Mouse (Mus musculus) small intestine, adult 2 months (tissue): Measurements from ENCODE around the gene Rsph14.

Experiments
- CTCF ChIP-seq: fragments of 200-500 bp; IDR thresholded peaks from 2 replicates; pipeline ENCODE4 v1.5.1; 2012; ENCODE audit warnings: low read depth, mild to moderate bottlenecking, control low read depth, inconsistent platforms, low read length, moderate library complexity, mixed read lengths; ENCODE audit not compliant: insufficient replicate concordance, insufficient read length; ENCODE audit errors: extremely low read depth
- POLR2A ChIP-seq: fragments of 200-500 bp; IDR thresholded peaks from 2 replicates; pipeline ENCODE4 v1.6.1; 2012; ENCODE audit warnings: low read depth, mild to moderate bottlenecking, control low read depth, inconsistent platforms, low read length, moderate library complexity

DNA sequence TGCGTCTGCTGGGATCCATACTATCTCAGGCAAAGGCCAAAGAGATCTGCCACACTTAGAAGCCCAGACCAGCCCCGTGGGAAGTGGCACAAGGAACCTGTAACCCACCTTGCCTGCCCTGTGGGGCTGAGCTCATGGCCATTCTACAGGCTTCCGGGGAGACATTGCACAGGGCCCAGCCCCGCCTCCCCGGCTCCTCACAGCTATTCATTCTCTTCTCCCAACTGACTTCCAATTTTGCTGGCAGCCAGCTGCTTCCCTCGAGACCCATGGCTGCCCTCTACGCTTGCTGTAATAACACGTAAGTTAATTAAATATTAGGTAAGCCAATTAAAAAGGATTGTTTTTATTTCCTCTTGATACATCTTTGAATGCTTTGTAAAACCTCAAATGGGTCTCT, 5.9 kb downstream of the Rsph14 start:
- TF ChIP-seq CTCF (no peak), POLR2A (no peak)
